Mouse (Mus musculus) MEL (cell line): ENCODE measurements around the gene Immp2l. TPM values are rescaled to one million over a fixed set of nuclear protein-coding genes. Genes with fewer than 3 reads are reported as not detected.

ENCODE experiments used
- DNase-seq: peaks from one replicate; pipeline ENCODE4 v3.0.0; 2011; ENCODE audit warnings: low read depth, low spot score
- H3K27ac ChIP-seq: 2 replicates; pipeline ENCODE4 v1.5.1; 2012; ENCODE audit warnings: low read depth, mild to moderate bottlenecking, control low read depth, low read length, moderate library complexity; ENCODE audit not compliant: control insufficient read depth
- H3K27me3 ChIP-seq, 2 experiments: fragments of 150-350 bp in 1 of 2; sonication (generic) in 1 of 2; 2 replicates each; pipeline ENCODE4 v1.6.1; 2012; ENCODE audit warnings: low read length in 2 of 2, mild to moderate bottlenecking in 2 of 2, improper control_type of control experiment in 1 of 2, moderate library complexity in 1 of 2; ENCODE audit not compliant: insufficient read depth in 2 of 2, control insufficient read depth in 1 of 2
- H3K36me3 ChIP-seq, 2 experiments: 2 replicates each; pipeline ENCODE4 v1.6.1; 2012 to 2014; ENCODE audit warnings: low read length in 2 of 2, improper control_type of control experiment in 1 of 2, inconsistent platforms in 1 of 2, mild to moderate bottlenecking in 1 of 2; ENCODE audit not compliant: insufficient read depth in 2 of 2, control insufficient read depth in 1 of 2
- H3K4me1 ChIP-seq, 2 experiments: fragments of 150-350 bp in 1 of 2; sonication (generic) in 1 of 2; 2 replicates each; pipeline ENCODE4 v1.6.1; 2012; ENCODE audit warnings: low read length in 2 of 2, improper control_type of control experiment in 1 of 2, mild to moderate bottlenecking in 1 of 2; ENCODE audit not compliant: insufficient read depth in 2 of 2, control insufficient read depth in 1 of 2
- H3K4me3 ChIP-seq, 2 experiments: fragments of 150-350 bp in 1 of 2; sonication (generic) in 1 of 2; 2 replicates each; pipeline ENCODE4 v1.5.1; 2012; ENCODE audit warnings: low read depth in 2 of 2, low read length in 2 of 2, mild to moderate bottlenecking in 2 of 2, moderate library complexity in 2 of 2, control low read depth in 1 of 2, improper control_type of control experiment in 1 of 2; ENCODE audit not compliant: control insufficient read depth in 1 of 2, insufficient read depth in 1 of 2
- H3K79me2 ChIP-seq: 2 replicates; pipeline ENCODE4 v1.6.1; 2012; ENCODE audit warnings: mild to moderate bottlenecking, low read length, moderate library complexity; ENCODE audit not compliant: control insufficient read depth, poor library complexity, insufficient read depth
- H3K9ac ChIP-seq: 2 replicates; pipeline ENCODE4 v1.6.1; 2012; ENCODE audit warnings: low read depth, mild to moderate bottlenecking, control low read depth, low read length, moderate library complexity; ENCODE audit not compliant: control insufficient read depth, poor library complexity, severe bottlenecking
- H3K9me3 ChIP-seq: fragments of 150-350 bp; sonication (generic); replicated peaks from 2 replicates; pipeline ENCODE4 v1.6.1; 2012; ENCODE audit warnings: mild to moderate bottlenecking, low read length, improper control_type of control experiment, moderate library complexity; ENCODE audit not compliant: insufficient read depth
- BHLHE40 ChIP-seq: IDR thresholded peaks from 2 replicates; pipeline ENCODE4 v1.6.1; 2012; ENCODE audit warnings: low read depth, mild to moderate bottlenecking, inconsistent platforms, low read length, improper control_type of control experiment, borderline replicate concordance
- CHD2 ChIP-seq: IDR thresholded peaks from 2 replicates; pipeline ENCODE4 v1.6.1; 2011; ENCODE audit warnings: low read length, improper control_type of control experiment
- CTCF ChIP-seq, 3 experiments: IDR thresholded peaks in 2 of 3; conservative IDR thresholded peaks in 1 of 3; 2 replicates each; pipeline ENCODE4 v1.5.1; 2011 to 2012; ENCODE audit warnings: low read length in 3 of 3, low read depth in 2 of 3, mild to moderate bottlenecking in 2 of 3, improper control_type of control experiment in 1 of 3, inconsistent platforms in 1 of 3, mixed read lengths in 1 of 3, moderate library complexity in 1 of 3; ENCODE audit not compliant: control insufficient read depth in 1 of 3, insufficient read depth in 1 of 3, poor library complexity in 1 of 3, severe bottlenecking in 1 of 3
- EP300 ChIP-seq, 2 experiments: IDR thresholded peaks; 2 replicates each; pipeline ENCODE4 v1.6.1; 2011; ENCODE audit warnings: improper control_type of control experiment in 2 of 2, low read length in 2 of 2, low read depth in 1 of 2, mild to moderate bottlenecking in 1 of 2
- ETS1 ChIP-seq: IDR thresholded peaks from 2 replicates; pipeline ENCODE4 v1.6.1; 2012; ENCODE audit warnings: low read depth, mild to moderate bottlenecking, inconsistent platforms, low read length, improper control_type of control experiment, moderate library complexity
- GABPA ChIP-seq: IDR thresholded peaks from 2 replicates; pipeline ENCODE4 v1.6.1; 2012; ENCODE audit warnings: low read depth, mild to moderate bottlenecking, inconsistent platforms, low read length, improper control_type of control experiment, moderate library complexity
- GATA1 ChIP-seq: IDR thresholded peaks from 2 replicates; pipeline ENCODE4 v1.6.1; 2011; ENCODE audit warnings: low read depth, low read length, improper control_type of control experiment
- HCFC1 ChIP-seq: IDR thresholded peaks from 2 replicates; pipeline ENCODE4 v1.6.1; 2012; ENCODE audit warnings: low read depth, mild to moderate bottlenecking, inconsistent platforms, low read length, improper control_type of control experiment, moderate library complexity
- JUND ChIP-seq: IDR thresholded peaks from 2 replicates; pipeline ENCODE4 v1.6.1; 2011; ENCODE audit warnings: low read depth, mild to moderate bottlenecking, improper control_type of control experiment, low read length
- KAT2A ChIP-seq: conservative IDR thresholded peaks from 2 replicates; pipeline ENCODE4 v1.6.1; 2012; ENCODE audit warnings: low read depth, low read length, improper control_type of control experiment, inconsistent platforms
- MAFK ChIP-seq: IDR thresholded peaks from 2 replicates; pipeline ENCODE4 v1.6.1; 2011; ENCODE audit warnings: low read depth, mild to moderate bottlenecking, low read length, improper control_type of control experiment, borderline replicate concordance
- MAX ChIP-seq: IDR thresholded peaks from 2 replicates; pipeline ENCODE4 v1.6.1; 2011; ENCODE audit warnings: low read length, improper control_type of control experiment
- MAZ ChIP-seq: IDR thresholded peaks from 2 replicates; pipeline ENCODE4 v1.6.1; 2012; ENCODE audit warnings: low read depth, mild to moderate bottlenecking, inconsistent platforms, low read length, improper control_type of control experiment
- MEF2A ChIP-seq: IDR thresholded peaks from 2 replicates; pipeline ENCODE4 v1.6.1; 2014; ENCODE audit warnings: low read depth, mild to moderate bottlenecking, inconsistent platforms, low read length, improper control_type of control experiment; ENCODE audit not compliant: poor library complexity, insufficient replicate concordance, severe bottlenecking; ENCODE audit errors: extremely low read depth
- MXI1 ChIP-seq: IDR thresholded peaks from 2 replicates; pipeline ENCODE4 v1.6.1; 2011; ENCODE audit warnings: mild to moderate bottlenecking, low read depth, low read length, improper control_type of control experiment
- MYB ChIP-seq: IDR thresholded peaks from 2 replicates; pipeline ENCODE4 v1.6.1; 2011; ENCODE audit warnings: mild to moderate bottlenecking, low read depth, low read length, improper control_type of control experiment
- MYC ChIP-seq: IDR thresholded peaks from 2 replicates; pipeline ENCODE4 v1.6.1; 2011; ENCODE audit warnings: low read depth, mild to moderate bottlenecking, low read length, improper control_type of control experiment, moderate library complexity
- NELFE ChIP-seq: IDR thresholded peaks from 2 replicates; pipeline ENCODE4 v1.6.1; 2011; ENCODE audit warnings: low read depth, low read length, improper control_type of control experiment
- NRF1 ChIP-seq: IDR thresholded peaks from 2 replicates; pipeline ENCODE4 v1.6.1; 2014; ENCODE audit warnings: low read depth, mild to moderate bottlenecking, inconsistent platforms, low read length, improper control_type of control experiment, moderate library complexity; ENCODE audit not compliant: poor library complexity, insufficient read depth, severe bottlenecking
- POLR2AphosphoS2 ChIP-seq: IDR thresholded peaks from 2 replicates; pipeline ENCODE4 v1.6.1; 2011; ENCODE audit warnings: low read length, improper control_type of control experiment
- POLR2AphosphoS5 ChIP-seq: IDR thresholded peaks from 2 replicates; pipeline ENCODE4 v1.6.1; 2012; ENCODE audit warnings: low read depth, borderline replicate concordance, mild to moderate bottlenecking, inconsistent platforms, low read length, moderate library complexity, mixed read lengths
- RAD21 ChIP-seq: IDR thresholded peaks from 2 replicates; pipeline ENCODE4 v1.6.1; 2011; ENCODE audit warnings: mild to moderate bottlenecking, low read depth, low read length, improper control_type of control experiment
- SIN3A ChIP-seq: IDR thresholded peaks from 2 replicates; pipeline ENCODE4 v1.6.1; 2012; ENCODE audit warnings: low read length, improper control_type of control experiment, inconsistent platforms
- SMC3 ChIP-seq: IDR thresholded peaks from 2 replicates; pipeline ENCODE4 v1.6.1; 2011; ENCODE audit warnings: low read depth, low read length, improper control_type of control experiment
- TAL1 ChIP-seq: IDR thresholded peaks from 2 replicates; pipeline ENCODE4 v1.6.1; 2012; ENCODE audit warnings: mild to moderate bottlenecking, inconsistent platforms, low read length, moderate library complexity, mixed read lengths
- TBP ChIP-seq: IDR thresholded peaks from 2 replicates; pipeline ENCODE4 v1.8.0; 2011; ENCODE audit warnings: low read depth, low read length, improper control_type of control experiment
- TCF12 ChIP-seq: IDR thresholded peaks from 2 replicates; pipeline ENCODE4 v1.6.1; 2014; ENCODE audit warnings: low read depth, mild to moderate bottlenecking, inconsistent platforms, low read length, improper control_type of control experiment, moderate library complexity
- UBTF ChIP-seq: IDR thresholded peaks from 2 replicates; pipeline ENCODE4 v1.6.1; 2012; ENCODE audit warnings: low read depth, mild to moderate bottlenecking, inconsistent platforms, low read length, improper control_type of control experiment, moderate library complexity, borderline replicate concordance; ENCODE audit not compliant: insufficient read depth
- USF1 ChIP-seq: IDR thresholded peaks from 2 replicates; pipeline ENCODE4 v1.6.1; 2014; ENCODE audit warnings: low read depth, mild to moderate bottlenecking, inconsistent platforms, low read length, improper control_type of control experiment, moderate library complexity
- USF2 ChIP-seq, 2 experiments: IDR thresholded peaks; 2 replicates each; pipeline ENCODE4 v1.6.1; 2011 to 2012; ENCODE audit warnings: improper control_type of control experiment in 2 of 2, low read length in 2 of 2, borderline replicate concordance in 1 of 2, inconsistent platforms in 1 of 2, low read depth in 1 of 2, mild to moderate bottlenecking in 1 of 2; ENCODE audit not compliant: insufficient read depth in 1 of 2
- ZC3H11A ChIP-seq: IDR thresholded peaks from 2 replicates; pipeline ENCODE4 v1.6.1; 2012; ENCODE audit warnings: low read depth, mild to moderate bottlenecking, inconsistent platforms, low read length, improper control_type of control experiment
- ZKSCAN1 ChIP-seq: IDR thresholded peaks from 2 replicates; pipeline ENCODE4 v1.6.1; 2012; ENCODE audit warnings: low read depth, mild to moderate bottlenecking, inconsistent platforms, low read length, improper control_type of control experiment, moderate library complexity
- ZMIZ1 ChIP-seq: IDR thresholded peaks from 2 replicates; pipeline ENCODE4 v1.6.1; 2012; ENCODE audit warnings: low read depth, mild to moderate bottlenecking, inconsistent platforms, low read length, improper control_type of control experiment, moderate library complexity
- ZNF384 ChIP-seq: IDR thresholded peaks from 2 replicates; pipeline ENCODE4 v1.6.1; 2012; ENCODE audit warnings: low read depth, mild to moderate bottlenecking, inconsistent platforms, low read length, improper control_type of control experiment
- polyA plus RNA-seq, 2 experiments: library from polyadenylated mRNA; stranded (reverse) in 1 of 2; unstranded in 1 of 2; fragments of >175 nt in 1 of 2; fragments of >200 nt in 1 of 2; gene quantifications; 2 replicates each; pipeline versions ENCODE4 v1.2.1 to v1.2.4; 2012; ENCODE audit warnings: low replicate concordance in 2 of 2, low read depth in 1 of 2; ENCODE audit not compliant: insufficient read length in 2 of 2, insufficient read depth in 1 of 2, missing spikeins in 1 of 2
- total RNA-seq: library from RNA; depleted of rRNA; stranded (reverse); fragments of 300-350 nt; gene quantifications from 2 replicates; pipeline ENCODE4 v1.2.3, GENCODE M21; 2012; rRNA removed

Gene Immp2l
- total RNA-seq, result 5.0 and 5.6 TPM in 2 replicates
- polyA plus RNA-seq, result 1 to 10 TPM in 1 of 2 experiments, not detected in 1; 4.0 TPM

GRCm38 (mm10) chr12:41023511-41024421, at the start of gene Immp2l:
Gene Immp2l, plus strand, starts transcription at chr12:41024090.
- Histone ChIP-seq H3K9me3 (no peaks in the 10 kb centered on the region), H3K4me3 (peak within 1 kb of the TSS; percentile 69 to 91), H3K79me2 (no peaks in the 10 kb centered on the region; the same call in 1 of the 2 replicates), H3K9ac (peak within 1 kb of the TSS; percentile 80), H3K36me3 (peaks cover 0 to 6% of the 10 kb centered on the region in 2 experiments; a peak in 2 of 4 replicates), H3K27ac (peak within 1 kb of the TSS; percentile 40), H3K27me3 (no peaks in the 10 kb centered on the region), H3K4me1 (peaks cover 0 to 5% of the 10 kb centered on the region in 2 experiments; a peak in 2 of 4 replicates)
- peak; percentile 95 for DNase-seq
- TF ChIP-seq MAFK (no peak), TBP (peak; percentile 7; the same call in 1 of the 2 replicates), ETS1 (no peak), CHD2 (no peak), JUND (no peak), TAL1 (no peak), MXI1 (peak; percentile 83), HCFC1 (no peak; the same call in 1 of the 2 replicates), UBTF (no peak), BHLHE40 (no peak), KAT2A (no peak), ZC3H11A (no peak), POLR2AphosphoS2 (peak; percentile 64; the same call in 1 of the 2 replicates), MYB (no peak), ZMIZ1 (no peak), TCF12 (0 out of 2 replicates have a peak, but pooled peaks have one; percentile 2), MAX (peak; percentile 46), SMC3 (no peak), MEF2A (no peak), NRF1 (peak; percentile 67), USF1 (no peak), POLR2AphosphoS5 (no peak), GATA1 (no peak), USF2 (IDR thresholded peaks at IDR 0.05; ENCODE audit: borderline replicate concordance in 1 of 2, insufficient read depth in 1 of 2, low read depth in 1 of 2, low read length in 2 of 2) (no peak), RAD21 (no peak), SIN3A (0 out of 2 replicates have a peak, but pooled peaks have one; percentile 40), ZNF384 (peak; percentile 90), ZKSCAN1 (no peak), CTCF (IDR thresholded peaks at IDR 0.05 in 2 of 3, conservative IDR thresholded peaks at IDR 0.05 in 1 of 3; ENCODE audit: control insufficient read depth in 1 of 3, insufficient read depth in 1 of 3, low read depth in 2 of 3, low read length in 3 of 3, poor library complexity in 1 of 3, severe bottlenecking in 1 of 3) (no peak), MYC (no peak), MAZ (no peak), GABPA (no peak), NELFE (no peak; the same call in 1 of the 2 replicates), EP300 (IDR thresholded peaks at IDR 0.05; ENCODE audit: low read depth in 1 of 2, low read length in 2 of 2) (0 out of 4 replicates have a peak, but pooled peaks of 1 of the 2 experiments have one; percentile 21)
